Mouse (Mus musculus) brain, embryonic 14.5 days (tissue): Measurements from ENCODE around the gene Nuf2. TPM values are rescaled to one million over a fixed set of nuclear protein-coding genes. Genes with fewer than 3 reads are reported as not detected.
A peak's percentile ranks its signal among the peaks of the same experiment; 100 is the strongest.
"Not testable (repeated sequence)": the region's sequence is repeated elsewhere in the genome, so short reads cannot be mapped to it uniquely, and the experiment has no call there.

Source experiments
- DNase-seq: peaks from one replicate; pipeline ENCODE4 v3.0.0-alpha.2; 2011; ENCODE audit warnings: low read depth
- CTCF ChIP-seq: fragments of 200-500 bp; IDR thresholded peaks from 2 replicates; pipeline ENCODE4 v1.5.1; 2012; ENCODE audit warnings: inconsistent platforms, mild to moderate bottlenecking, moderate library complexity, borderline replicate concordance; ENCODE audit not compliant: insufficient read depth, insufficient read length; ENCODE audit errors: extremely low read depth
- POLR2A ChIP-seq: fragments of 200-500 bp; IDR thresholded peaks from 2 replicates; pipeline ENCODE4 v1.6.1; 2012; ENCODE audit warnings: mild to moderate bottlenecking, inconsistent platforms, borderline replicate concordance; ENCODE audit not compliant: poor library complexity, insufficient read depth, insufficient read length, severe bottlenecking; ENCODE audit errors: extremely low read depth
- polyA plus RNA-seq: library from polyadenylated mRNA; depleted of rRNA; stranded (reverse); fragments of >200 nt; gene quantifications from 2 replicates; pipeline ENCODE4 v1.2.3, GENCODE M21; 2012

Gene Nuf2
- polyA plus RNA-seq, 1 experiment = 11.9 TPM

GRCm38 (mm10) chr1:169519337-169519736, 11.9 kb downstream of the Nuf2 start:
- peak; percentile 49 for DNase-seq
- TF ChIP-seq CTCF (no peak), POLR2A (no peak)

- not testable (repeated sequence) for DNase-seq
Observed at GRCm38 (mm10) chr1:169517899-169518517, 13.3 kb downstream of the Nuf2 start.

DNA sequence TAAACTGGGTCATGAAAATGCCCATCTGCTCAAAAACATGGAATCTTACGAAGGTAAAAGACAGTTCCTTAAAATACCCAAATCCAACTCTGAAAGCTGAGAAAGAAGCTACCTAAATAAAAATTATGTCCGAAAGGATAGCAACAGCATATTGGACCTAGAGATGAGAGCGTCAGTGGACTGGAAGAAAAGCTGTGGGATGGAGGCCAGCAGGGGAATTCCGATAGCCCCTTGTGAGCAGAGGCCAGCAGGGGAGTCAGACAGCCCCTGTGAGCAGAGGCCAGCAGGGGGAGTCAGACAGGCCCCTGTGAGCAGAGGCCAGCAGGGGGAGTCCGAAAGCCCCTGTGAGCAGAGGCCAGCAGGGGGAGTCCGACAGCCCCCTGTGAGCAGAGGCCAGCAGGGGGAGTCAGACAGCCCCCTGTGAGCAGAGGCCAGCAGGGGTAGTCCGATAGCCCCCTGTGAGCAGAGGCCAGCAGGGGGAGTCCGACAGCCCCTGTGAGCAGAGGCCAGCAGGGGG, 13.8 kb downstream of the Nuf2 start:
- no peak for DNase-seq
- TF ChIP-seq POLR2A (no peak), CTCF (no peak)

DNA sequence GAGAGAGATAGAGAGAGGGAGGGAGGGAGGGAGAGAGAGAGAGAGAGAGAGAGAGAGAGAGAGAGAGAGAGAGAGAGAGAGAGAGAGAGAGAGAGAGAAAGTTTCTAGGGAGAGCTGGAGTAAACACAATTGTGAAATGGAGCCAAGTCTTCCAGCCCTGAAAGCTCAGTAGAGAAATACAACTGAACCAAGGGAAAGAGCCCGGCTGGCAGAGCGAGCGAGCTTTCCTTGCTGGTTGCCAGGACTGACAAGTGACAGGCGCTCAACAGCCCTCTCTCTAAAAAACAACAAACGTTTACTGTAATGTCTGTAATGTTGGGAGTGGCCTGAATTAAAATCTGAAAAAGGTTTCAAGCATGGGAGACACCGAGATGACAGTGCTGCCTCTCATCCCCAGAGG, 24.9 kb downstream of the Nuf2 start:
- TF ChIP-seq POLR2A (no peak), CTCF (no peak)
- DNase-seq = no peak

DNA sequence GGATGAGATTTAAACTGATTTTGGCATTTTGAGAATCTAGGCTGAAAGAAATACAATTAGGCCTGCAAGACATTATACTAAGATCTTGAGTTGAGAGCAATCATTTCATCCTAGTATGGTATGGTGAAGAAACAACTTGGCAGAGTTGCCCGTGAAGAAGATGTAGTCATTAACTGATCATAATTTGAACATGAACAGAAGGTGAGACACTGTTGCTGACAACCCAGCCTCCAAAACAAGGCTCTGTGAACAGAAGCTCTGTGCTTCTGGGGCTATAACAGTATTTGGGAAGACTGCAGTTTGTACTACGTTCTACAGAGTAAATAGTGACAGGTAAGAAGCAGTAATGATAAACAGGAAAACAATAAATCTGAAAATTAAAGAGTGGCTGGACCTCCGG, 28.4 kb downstream of the Nuf2 start:
- TF ChIP-seq CTCF = no peak
- no peak for TF ChIP-seq POLR2A
- peak; percentile 18 for DNase-seq

GRCm38 (mm10) chr1:169495621-169496020, 35.6 kb downstream of the Nuf2 start:
- TF ChIP-seq POLR2A (no peak), CTCF (peak; percentile 79; the same call in 1 of the 2 replicates)
- peak; percentile 91 for DNase-seq

DNA sequence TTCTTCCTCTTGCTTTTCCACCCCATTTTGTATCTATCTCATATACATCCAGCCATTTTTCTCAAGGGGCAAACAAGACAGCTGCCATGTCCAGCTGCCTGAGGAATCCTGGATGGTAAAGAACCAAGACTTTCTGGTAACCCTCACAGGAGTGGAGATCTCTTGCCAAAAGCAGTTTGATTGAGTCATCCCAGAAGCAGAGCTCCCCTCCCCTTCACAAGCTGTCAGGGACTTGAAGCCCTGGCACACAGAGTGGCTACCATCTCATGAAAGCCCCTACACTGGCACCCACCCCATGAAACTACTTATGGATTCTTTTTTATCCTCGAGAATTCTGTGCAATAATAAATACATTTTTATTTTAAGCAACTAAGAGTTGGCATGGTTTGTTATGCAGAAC, 39.7 kb downstream of the Nuf2 start:
- DNase-seq = peak; percentile 14
- TF ChIP-seq POLR2A = no peak
- no peak for TF ChIP-seq CTCF

GRCm38 (mm10) chr1:169485408-169485885, 45.8 kb downstream of the Nuf2 start:
- no peak for TF ChIP-seq POLR2A
- peak; percentile 95 for DNase-seq

GRCm38 (mm10) chr1:169484565-169484964, 46.7 kb downstream of the Nuf2 start:
- DNase-seq = peak; percentile 37
- TF ChIP-seq CTCF = no peak
- TF ChIP-seq POLR2A = no peak

GRCm38 (mm10) chr1:169482596-169483335, 48.5 kb downstream of the Nuf2 start:
- DNase-seq = no peak
- TF ChIP-seq CTCF (no peak), POLR2A (no peak)

GRCm38 (mm10) chr1:169471185-169471584, 60.1 kb downstream of the Nuf2 start:
- peak; percentile 87 for DNase-seq
- TF ChIP-seq CTCF (no peak), POLR2A (no peak)

DNA sequence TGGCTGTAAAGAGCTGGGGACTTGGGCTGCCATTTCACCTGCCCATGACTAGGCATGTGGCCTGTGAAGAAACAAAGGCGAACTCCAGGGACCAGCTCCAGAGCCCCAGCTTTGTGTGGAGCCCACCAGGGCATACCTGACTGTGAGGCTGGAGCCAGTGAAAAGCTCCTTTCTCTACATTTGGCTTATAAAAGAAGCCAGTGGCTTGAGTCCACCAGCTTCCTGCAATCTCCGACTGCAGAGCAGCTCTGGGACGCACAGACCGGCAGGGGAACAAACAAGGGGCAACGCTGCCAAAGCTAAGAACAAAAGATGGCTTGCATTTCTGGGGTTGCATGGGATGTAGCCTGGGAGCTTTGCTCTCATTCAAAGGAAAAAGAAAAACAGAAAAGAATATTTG, 63.5 kb downstream of the Nuf2 start:
- no peak for TF ChIP-seq POLR2A
- no peak for TF ChIP-seq CTCF
- DNase-seq = peak; percentile 63
